Mouse (Mus musculus) spleen, adult 18-20 months (tissue): ENCODE measurements around the gene Rab3gap1.
"Not testable (repeated sequence)": the region's sequence is repeated elsewhere in the genome, so short reads cannot be mapped to it uniquely, and the experiment has no call there.

Experiments
- DNase-seq, 2 experiments: peaks; one replicate each; pipeline ENCODE4 v3.0.0; 2022; ENCODE audit warnings: mixed read lengths in 2 of 2

Gene Rab3gap1

GRCm38 (mm10) chr1:127933405-127933804 lies 64.8 kb downstream of the Rab3gap1 start:
- no peak for DNase-seq

- DNase-seq: no peak
Observed at GRCm38 (mm10) chr1:127934322-127934721, 65.7 kb downstream of the Rab3gap1 start.

DNA sequence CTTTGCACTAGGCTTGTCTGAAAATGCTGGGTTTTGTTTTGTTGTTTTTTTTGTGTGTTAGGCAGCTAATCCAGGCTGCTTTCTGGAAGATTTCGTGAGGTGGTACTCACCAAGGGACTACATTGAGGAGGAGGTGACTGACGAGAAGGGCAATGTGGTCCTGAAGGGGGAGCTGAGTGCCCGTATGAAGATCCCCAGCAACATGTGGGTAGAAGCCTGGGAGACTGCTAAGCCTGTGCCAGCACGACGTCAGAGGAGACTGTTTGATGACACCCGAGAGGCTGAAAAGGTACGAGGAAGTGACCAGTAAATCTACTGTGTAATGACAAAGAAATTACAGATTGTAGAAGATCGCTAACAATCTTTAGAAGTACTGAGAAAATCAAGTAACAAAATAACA lies 68.7 kb downstream of the Rab3gap1 start:
- no peak for DNase-seq

- DNase-seq: no peak
Observed at GRCm38 (mm10) chr1:127942231-127942630, 73.7 kb downstream of the Rab3gap1 start.

GRCm38 (mm10) chr1:127943516-127943915 lies 74.9 kb downstream of the Rab3gap1 start:
- DNase-seq: no peak

DNA sequence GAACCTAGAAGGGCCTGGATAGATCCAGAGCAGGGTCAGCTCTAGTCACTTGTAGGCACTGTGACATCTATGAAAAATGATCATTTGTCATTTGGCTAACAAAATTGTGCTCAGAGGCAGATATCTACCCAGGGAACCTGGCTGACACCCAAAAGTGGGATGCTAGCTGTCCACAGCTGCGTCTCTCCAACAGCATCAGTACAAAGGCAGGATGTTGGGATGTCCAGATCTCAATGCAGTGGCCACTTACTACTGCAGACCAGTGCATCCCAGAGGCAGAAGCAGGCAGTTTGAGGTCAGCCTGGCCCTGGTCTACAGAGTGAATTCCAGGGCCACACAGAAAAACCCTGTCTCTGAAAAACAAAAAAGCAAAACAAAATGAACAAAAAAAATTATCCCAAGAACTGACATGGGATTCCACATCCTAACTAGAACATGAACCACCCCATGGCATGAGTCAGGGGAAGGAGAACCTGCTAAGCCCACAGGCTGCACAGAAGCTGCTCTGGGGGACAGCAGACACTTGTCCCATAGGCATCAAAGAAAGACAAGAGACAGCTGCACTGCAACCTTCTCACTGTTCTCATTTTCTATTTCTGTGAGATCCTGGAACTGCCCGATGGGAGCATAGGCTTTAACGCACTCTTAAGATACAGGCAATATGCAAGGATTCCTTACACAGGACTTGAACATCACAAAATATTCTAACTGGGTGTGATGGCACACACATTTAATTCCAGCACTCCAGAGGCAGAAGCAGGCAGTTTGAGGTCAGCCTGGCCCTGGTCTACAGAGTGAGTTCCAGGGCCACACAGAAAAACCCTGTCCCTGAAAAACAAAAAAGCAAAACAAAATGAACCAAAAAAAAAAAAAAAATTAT lies 77.4 kb downstream of the Rab3gap1 start:
- DNase-seq: no peak

GRCm38 (mm10) chr1:127946615-127947249 lies 78.2 kb downstream of the Rab3gap1 start:
- DNase-seq: no peak

GRCm38 (mm10) chr1:127948748-127949147 lies 80.2 kb downstream of the Rab3gap1 start:
- no peak for DNase-seq

DNA sequence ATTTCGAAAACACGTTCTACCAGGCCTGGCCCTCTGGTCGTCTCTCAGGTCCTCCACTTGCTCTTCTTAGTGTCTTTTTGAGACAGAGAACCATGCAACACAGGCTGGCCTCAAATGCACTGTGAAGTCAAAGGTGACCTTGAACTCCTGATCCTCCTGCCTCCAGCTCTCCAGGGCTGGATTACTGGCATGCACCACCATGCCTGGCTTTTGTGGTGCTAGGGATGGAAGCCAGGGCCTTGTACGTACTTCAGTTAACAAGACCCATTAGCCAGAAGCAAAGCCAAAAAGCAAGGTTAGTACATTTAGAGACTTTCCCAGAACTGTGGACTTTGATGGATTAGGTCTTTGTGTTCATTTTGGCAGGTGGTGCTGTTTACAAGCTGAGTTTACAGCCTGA lies 83.7 kb downstream of the Rab3gap1 start:
- no peak for DNase-seq

DNA sequence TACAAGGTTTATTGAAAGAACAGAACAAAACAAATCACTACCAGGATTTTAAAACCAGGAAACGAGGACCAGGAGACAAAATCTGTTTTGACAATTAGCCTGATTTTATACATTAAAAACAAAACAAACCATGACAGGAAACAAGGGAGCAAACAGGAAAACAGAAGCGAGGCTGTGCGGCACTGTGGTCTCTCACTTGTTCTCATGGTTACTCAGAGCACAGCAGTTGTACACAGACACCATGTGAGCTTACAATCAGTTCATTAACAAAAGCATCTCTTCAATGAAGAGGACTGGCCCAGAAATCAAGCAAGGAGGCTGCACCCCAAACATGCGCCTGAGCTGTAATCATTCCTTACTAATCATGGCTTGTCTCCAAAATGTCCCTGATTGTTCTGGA lies 85.6 kb downstream of the Rab3gap1 start:
- not testable (repeated sequence) for DNase-seq

GRCm38 (mm10) chr1:127954800-127955199 lies 86.2 kb downstream of the Rab3gap1 start:
- DNase-seq: no peak

- no peak for DNase-seq
Observed at GRCm38 (mm10) chr1:127956524-127956923, 88.0 kb downstream of the Rab3gap1 start.

- no peak for DNase-seq
Observed at GRCm38 (mm10) chr1:127958801-127959200, 90.2 kb downstream of the Rab3gap1 start.

DNA sequence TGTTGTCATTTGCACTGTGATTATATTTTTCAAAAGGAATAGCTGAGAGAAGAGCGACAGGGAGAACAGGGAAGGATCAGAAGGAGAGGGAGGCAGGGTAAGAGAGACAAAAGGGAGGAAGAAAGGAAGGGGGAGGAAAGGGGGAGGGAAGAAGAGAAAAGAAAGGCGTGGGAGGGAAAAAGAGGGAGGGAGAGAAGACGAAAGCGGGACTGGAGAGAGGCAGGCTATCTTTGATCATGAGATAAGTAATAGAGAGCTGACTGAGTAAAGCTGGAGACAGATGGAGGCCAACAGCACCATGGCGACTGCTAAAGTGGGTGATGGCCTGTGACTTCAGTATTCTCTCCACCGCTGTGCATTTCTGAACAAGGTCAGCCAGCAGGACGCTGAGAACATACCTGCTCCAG lies 90.7 kb downstream of the Rab3gap1 start:
- DNase-seq: no peak

DNA sequence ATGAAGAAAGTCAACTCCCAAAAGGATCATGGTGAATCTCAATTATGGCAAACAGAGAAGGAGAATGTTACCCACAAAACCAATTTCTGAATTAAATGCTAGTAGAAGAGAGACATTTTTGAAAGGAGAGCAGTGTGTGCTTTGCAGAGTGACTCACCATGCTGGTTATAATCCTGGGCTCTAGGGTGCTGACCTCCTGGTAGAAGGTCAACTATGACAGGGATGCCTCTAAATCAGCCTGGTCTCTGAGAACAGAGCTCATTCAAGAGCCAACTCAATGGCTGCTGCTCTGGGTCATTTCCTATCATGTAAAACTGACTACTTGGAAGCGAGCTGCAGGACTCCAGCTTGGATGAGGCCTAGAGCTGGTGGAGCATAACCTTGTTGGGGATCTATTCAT lies 92.6 kb downstream of the Rab3gap1 start:
- DNase-seq: no peak

DNA sequence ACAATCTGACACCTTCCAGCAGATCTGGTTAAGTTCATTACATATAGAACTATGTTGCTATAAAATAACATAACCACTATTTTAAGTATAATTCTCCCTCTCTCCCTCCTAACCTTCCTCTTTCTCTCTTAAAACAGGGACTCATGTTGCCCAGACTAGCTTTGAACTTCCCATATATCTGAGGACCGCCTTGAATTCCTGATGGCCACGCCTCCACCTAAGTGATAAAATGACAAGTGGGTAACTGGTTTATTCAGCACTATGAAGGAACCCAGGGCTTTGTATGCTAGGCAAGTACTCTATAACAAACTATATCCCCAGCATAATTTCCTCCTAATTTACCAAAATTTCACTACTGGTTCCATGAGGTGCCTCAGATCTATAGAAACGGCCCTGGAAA lies 94.8 kb downstream of the Rab3gap1 start:
- DNase-seq: no peak

- no peak for DNase-seq
Observed at GRCm38 (mm10) chr1:127970870-127971269, 102.3 kb downstream of the Rab3gap1 start.

- DNase-seq: no peak
Observed at GRCm38 (mm10) chr1:127974082-127974481, 105.5 kb downstream of the Rab3gap1 start.

GRCm38 (mm10) chr1:127975676-127976075 lies 107.1 kb downstream of the Rab3gap1 start:
- no peak for DNase-seq

GRCm38 (mm10) chr1:127976106-127976505 lies 107.5 kb downstream of the Rab3gap1 start:
- DNase-seq: no peak

- no peak for DNase-seq
Observed at GRCm38 (mm10) chr1:127978125-127978524, 109.6 kb downstream of the Rab3gap1 start.

DNA sequence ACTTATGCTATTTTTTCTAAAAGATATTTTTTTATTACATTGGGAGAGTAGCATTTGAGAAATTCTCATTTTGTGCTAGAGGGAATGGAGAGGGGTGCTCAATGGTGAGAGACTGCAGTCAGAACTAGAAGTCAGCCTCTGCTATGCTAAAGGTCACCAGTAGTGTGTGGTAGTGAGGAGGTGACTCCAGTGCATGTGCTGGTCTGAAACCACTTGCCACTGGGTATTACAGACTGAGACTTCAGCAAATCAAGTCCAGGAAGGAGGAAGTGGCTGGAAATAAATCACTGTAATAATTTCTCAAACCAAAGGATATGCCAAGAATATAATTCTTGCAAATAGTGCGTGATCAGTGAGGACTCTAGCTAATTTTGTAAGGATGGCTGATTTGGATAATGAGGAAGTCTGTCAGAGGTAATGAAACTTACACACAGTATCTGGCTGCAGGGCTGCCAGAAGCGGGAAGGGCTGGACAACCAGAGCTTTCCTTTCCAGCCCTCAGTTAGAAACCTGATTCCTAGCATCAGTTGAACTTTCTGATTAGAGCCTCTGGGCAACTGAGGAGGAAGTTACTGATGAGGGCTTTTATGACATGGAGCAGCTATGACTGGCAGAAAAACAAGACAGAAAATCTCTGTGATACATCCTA lies 112.5 kb downstream of the Rab3gap1 start:
- no peak for DNase-seq

GRCm38 (mm10) chr1:127982268-127982667 lies 113.7 kb downstream of the Rab3gap1 start:
- DNase-seq: no peak
